Mouse (Mus musculus) urinary bladder, postnatal 25 days (tissue): ENCODE measurements at regions not wholly inside any gene's neighbourhood (a gene's known extent, or its start where the extent isn't known, plus 50 kb on each side); places are given as distances from the start of the nearest gene placed in this dataset.

Experiments
- DNase-seq: peaks from one replicate; pipeline ENCODE4 v3.0.0; 2022; ENCODE audit warnings: low spot score

DNA sequence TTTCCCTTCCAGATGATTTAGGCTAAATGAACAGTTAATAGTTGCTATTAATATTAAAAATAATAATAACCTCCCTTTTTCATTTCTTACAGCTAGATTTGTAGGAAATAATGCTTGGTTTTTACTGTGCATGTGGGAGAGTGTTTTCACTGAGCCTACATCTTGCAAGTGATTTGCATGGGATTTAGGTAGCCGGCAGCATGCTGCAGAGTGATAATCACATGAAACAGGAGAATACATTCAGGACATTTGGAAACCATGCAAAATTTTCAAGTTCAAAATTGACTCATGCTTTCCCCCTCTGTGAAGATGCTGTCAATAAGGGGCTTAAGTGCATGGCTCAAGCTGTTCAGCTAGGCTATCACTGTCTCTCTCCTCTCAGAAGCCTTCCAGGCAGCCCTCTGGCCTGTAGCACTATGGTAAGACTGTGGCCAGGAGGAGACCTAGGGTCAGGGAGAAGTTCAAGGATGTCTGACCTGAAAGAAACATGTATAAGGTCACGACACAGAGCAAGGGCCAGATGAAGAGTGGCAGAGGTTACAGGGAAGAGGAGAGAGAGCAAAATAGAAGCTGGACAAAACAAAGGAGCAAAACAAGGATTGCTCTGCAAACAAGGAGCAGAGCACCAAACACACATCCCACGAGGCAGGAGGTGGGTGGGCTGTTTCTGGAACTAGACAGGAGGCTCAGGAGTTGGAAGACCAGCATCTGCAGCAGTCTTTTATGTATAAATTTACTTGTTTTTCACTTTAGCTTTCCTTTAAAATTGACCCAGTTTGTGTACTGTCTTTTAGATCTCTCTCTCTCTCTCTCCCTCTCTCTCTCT lies 177.5 kb downstream of the Tmem161b start:
- DNase-seq: no peak

DNA sequence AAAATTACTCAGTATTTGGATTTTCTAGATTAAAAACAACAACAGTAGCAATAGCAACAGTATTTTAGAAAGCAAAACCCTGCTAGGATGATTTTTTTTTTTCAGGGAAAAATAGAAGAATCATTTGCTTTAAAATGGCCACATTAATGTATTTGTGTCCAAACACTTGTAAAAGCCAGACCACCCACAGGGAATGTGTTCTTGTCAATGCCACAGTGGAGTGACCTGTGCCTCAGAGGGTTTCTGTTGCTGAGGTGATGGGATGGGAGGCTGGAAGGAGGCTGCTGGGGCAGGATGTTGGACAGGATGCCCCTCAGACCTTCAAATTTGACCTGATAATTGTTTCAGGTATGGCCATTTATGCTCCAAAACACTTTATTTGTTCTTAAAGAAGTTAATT lies 178.9 kb downstream of the Tmem161b start:
- no peak for DNase-seq

DNA sequence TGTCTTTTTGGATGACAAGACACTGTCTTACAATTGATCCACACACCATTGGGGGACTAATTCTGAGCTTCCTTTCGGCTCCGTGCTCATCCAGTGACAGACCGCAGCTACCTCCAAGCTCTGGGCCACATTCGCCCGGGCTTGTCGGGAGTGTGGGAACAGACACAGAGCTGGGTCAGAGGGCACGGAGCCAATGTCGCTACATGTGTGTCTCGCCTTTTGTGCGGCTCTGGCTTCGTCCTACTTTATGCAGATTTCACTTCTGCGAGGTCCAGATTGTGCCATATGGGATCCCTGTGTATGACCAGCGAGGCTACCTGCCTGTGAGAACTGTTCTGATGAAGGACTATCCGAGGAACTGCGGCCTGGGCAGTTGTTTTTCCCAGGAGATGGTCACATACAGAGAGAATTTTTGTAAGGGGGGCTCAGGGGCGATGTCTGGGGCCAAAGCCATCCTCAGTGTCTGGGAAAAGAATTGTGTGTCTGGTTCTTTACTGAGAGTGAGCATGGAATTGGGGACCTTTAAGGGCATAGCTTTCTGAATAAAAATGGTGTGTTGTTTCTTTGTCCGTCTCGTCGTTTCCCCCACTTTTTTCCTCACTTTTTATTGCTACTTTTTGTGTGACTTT lies 182.6 kb downstream of the Tmem161b start:
- no peak for DNase-seq

DNA sequence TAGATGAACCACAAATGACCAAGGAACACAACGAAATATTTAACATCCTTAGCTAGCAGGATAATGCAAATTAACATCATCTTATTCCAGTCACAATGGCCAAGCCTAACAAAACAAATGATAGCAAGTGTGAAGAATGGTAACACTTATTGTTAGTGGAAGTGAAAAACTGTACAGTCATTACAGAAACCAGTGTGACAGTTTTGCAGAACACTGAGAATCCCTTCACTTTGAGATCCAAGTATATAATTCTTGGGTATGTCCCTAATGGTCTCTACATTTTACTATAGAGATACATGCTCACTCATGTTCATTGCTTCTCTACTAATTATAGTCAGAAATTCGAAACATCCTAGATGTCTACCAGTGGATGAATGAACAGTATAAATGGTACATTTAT lies 212.3 kb downstream of the Tmem161b start:
- DNase-seq: no peak

DNA sequence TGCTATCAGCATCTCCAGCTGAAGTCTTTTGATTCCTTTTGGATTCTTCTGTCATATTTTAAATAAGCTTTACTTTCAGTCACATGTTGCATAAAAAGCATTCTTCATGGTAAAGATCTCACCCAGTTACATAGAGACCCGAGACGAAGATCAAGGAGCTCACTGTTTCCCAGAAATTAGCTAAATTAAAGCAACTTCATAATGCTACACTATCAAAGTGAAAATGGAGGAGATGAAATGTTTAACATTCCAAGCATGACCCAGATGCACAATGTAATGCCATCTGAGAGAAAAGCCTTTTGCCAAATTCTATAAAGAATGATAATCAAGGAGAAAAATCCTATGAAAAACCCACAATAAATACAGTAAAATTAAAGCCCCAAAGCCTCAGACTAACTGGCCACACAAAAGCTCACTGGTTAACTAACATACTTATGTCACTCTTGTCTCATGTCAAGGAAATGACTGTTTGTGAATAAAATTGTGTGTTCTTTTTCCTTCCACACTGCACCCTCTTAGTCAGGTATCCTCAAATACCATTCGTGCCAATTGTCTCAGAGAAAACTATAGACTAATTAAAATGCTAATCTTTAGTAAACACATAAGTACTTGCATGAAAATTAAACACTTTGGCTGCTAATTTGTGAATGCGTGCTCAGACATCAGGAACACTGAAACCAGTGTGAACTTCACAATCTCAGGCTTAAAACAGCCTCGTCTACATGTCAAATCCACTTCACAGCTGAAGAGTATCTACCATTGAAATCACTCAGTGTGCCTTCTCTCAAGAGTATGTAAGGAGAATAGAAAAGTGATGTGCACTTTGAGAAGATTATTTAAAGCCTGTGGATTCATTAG lies 215.7 kb downstream of the Tmem161b start:
- no peak for DNase-seq

DNA sequence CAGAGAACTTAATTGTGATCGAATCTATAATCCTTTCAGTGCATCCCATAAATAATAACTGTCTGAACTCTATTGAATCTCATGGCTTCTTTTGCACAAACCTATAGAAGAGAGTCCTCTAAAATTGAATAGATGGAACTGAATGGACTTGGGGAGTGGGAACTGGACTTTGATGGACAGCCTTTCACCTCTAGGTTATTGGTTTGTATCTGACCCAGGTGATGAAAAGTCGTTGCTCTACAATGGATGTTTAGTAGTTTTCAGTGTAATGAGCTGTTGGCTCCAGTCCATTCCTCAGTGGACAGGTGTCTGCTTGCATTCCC lies 216.3 kb downstream of the Tmem161b start:
- DNase-seq: no peak

DNA sequence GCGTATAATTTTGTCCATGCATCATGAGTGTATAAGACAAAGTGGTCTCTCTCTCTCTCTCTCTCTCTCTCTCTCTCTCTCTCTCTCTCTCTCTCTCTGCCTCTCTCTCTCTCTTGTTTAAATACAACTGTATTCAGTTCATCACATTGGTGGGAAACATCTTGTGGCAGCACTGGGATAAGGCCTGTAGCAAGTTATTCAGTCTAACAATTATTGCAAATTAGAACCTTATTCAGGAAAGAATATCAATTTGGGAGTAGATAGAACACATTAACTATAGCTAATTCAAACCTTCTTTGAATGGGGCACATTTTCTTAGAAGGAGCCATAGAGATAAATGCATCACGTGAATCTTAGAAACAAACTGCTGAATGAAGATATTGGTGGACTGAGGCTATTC lies 226.4 kb downstream of the Tmem161b start:
- no peak for DNase-seq

DNA sequence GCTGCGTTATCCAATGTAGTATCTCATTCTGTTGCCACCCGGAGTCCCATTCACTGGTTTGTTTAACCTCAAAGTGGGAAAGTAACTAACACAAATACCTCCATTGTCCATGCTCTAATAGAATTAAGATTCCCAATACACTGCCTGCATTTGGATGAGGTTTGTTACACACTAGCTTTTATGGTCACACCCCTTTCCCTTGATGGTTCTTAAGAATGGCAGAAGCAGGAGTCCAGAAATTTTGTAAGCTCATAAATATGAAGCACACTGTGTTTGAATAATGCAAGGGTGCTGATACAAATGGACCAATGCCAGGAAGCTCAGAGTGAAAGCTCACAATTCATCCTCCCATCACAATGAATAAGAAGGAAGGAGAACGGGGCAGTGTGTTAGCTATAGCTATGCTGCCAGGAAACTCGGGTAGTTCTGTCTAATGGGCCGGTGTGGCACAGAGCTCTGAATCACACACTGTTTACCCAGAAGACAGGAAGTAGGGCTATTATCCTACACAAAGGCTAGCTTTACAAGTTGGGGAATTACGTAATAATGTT lies 227.0 kb downstream of the Tmem161b start:
- no peak for DNase-seq
